Mouse (Mus musculus) cerebellum, adult 9-10 months (tissue): ENCODE data around the gene Qprt.

Experiments
- DNase-seq: peaks from one replicate; pipeline ENCODE4 v3.0.0; 2022

The Qprt gene

GRCm38 (mm10) chr7:127121911-127122270, at the start of gene Qprt:
Gene Qprt, minus strand, starts transcription at chr7:127122226.
- DNase-seq, result no peak

DNA sequence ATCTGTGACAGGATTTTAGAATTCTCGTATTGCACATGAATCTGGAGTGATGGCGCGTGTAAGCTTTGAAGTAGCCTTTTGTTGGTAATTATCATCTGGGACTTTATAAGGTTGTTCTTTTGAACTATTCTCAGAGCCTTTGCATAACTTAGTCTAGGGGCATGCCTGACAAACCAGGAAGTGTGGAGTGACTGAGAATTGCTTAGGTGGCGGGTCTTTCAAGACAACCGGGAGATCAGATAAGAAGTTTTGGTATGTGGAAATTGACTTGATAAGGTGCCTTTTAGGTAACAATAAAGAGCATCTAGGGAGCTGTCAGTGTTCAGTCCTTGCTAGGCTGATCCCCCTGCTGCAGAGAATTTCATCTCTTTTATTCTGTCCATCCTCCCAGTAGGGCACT, 44.5 kb upstream of the Qprt start:
- no peak for DNase-seq

DNA sequence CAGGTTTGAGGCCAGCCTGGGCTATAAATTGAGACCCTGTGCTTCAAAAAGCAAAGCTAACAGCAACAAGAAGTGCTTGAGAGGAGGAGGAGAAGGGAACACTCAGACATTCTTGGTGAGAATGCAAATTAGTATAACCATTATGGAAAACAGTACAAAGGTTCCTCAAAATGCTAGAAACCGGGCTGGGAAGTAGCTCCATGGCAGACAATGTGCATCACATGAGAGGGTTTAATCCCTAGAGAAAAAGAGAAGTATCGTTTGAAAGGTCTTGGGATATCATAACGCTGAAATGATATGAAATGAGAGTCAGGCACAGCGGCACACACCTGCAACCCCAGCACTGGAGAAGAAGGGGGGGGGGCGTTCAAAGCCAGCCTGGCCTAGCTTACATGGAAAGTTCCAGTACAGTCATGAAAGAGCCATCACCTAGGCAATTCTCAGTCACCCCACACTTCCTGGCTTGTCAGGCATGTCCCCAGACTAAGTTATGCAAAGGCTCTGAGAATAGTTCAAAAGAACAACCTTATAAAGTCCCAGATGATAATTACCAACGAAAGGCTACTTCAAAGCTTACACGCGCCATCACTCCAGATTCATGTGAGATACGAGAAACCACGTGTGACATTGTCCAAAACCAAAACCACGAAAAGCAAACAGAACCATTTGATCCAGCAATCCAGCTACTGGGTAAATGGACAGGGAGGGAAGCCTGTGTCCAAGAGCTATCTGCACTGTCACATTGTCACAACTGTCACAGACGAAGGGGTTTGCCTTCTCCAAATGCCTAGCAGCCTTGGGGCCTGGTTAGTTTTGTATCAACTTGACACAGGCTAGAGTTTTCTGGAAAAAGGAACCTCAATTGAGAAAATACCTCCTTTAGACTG, 43.8 kb upstream of the Qprt start:
- DNase-seq, result no peak

DNA sequence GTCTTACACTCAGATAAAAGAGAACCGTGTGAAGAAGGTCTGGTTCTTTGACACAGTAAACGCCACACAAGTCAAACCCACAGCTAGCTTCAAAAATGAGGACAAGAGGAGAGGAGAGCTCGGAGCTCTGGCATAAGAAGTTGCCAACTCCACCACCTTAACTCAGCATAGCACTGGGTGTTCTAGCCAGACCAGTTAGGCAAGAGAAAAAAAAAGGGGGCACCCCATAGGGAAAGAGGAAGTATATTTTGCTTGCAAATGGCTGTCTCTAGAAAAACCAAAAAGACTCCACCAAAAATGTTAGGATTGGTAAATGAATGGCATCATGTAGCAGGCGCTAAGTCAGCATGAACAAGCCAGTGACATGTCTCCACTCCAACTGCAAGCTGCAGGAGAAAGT, 42.0 kb upstream of the Qprt start:
- no peak for DNase-seq

- DNase-seq, result no peak
Measured at GRCm38 (mm10) chr7:127162546-127162945, 40.5 kb upstream of the Qprt start.

DNA sequence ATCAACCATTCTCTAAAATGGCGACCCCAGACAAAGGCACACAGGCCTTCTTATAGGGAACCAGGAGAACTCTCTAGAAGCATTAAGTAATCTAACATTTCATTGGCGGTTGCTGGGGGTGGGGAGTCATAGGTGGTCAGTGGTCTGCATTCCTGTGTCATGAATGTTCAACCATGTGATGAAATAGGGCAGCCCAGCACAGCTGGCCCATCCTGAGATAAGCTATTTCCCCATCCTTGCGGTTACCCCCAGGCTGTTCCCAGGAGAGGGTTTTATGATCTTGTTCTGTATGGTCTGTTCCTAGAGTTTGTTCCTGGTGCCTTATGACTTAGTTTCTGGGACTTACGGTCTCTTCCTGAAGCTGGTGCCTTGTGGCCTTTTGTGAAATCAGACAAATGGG, 35.5 kb upstream of the Qprt start:
- DNase-seq, result no peak

DNA sequence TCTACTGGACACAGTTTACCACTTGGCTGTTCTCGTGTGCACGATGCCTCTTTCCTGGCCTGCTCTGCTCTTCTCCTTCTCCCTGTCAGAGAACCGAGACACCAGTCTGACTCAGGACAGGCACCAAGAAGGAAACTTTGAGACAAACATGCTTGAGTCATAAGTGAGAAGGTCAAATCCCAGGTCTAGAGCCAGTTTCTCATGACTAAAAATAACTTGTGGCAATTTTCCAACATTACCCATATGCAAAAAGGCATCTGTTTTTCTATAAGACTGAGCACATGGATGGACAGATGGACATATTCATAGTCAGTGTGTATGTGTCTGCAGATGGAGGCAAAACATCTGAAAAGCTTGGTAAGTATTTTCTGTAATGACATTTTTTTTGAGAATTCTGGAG, 31.5 kb upstream of the Qprt start:
- no peak for DNase-seq

DNA sequence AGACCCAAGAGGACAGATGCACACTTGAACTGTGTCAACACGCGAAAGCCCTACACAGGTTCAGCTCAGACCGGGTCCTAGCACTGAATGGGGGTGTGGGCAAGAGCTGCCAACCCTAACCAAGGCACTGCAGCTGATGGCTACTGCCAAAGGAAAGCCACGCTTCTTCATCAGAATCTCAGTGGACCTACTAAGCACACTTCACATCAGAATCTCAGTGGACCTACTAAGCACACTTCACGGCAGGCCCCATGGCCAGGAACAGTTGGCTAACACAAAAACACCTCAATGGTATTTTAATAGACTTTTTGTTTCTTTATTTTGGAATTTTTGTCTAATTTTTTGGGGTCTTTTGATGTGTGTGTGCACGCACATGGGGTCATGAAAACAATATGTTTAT, 30.4 kb upstream of the Qprt start:
- DNase-seq, result no peak

DNA sequence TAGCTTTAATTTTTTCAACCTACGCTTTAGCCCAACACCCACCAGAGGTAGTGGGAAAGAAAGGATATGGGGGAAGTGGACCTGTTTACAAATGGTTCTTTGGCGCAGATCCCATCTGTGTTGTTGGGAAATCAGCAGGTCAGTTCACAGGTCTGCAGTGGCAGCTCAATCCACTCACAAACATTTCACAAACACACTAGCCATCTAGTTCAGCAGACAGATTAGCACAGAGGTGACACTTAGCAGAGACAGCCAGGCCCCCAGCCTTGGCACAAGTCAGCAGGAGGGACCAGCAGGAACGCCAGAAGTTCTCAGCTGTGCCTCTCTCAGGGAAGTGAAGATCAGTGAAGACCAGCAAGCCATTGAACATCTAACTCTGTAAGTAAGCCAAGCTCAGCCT, 25.9 kb upstream of the Qprt start:
- no peak for DNase-seq

- DNase-seq, result no peak
Measured at GRCm38 (mm10) chr7:127146267-127146603, 24.2 kb upstream of the Qprt start.

DNA sequence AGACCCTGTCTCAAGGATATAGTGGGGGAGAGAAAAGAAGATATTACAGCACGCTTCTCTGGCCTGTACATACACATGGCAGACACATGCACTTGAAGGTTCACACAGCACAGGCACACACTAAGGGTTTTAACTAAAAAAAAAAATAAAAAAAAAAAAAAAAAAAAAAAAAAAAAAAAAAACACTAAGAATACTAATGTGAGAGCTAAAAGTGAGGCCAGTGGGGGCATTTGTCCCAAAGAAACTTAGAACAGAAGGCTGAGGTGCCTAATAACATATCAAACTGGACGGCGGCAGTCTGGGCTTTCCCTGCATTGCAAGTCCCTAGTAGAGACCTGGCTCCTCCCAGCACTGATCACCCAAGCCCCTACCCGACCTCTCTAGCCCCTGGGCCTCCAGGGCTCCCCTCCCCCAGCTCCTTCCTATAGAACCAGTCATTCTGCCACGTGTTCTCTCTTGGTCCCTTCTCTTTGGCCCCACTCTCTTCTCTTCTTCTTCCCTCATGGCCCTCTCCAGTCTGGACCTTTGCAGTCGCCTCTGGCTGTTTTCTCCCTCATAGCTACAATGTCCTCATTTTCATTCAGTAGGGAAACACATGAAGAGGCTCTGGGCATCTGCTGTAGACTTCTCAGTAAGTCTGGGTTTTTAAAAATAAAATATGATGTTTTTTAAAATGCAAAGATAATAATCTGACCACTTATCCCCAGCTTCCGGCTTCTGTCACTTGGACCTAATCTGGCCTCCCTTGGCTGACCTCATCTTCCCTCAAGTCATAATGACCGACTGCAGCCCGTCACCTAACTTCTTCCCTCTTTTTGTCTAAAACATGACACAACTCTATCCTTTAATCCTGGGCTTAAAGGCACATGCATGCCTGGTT, 23.6 kb upstream of the Qprt start:
- DNase-seq, result no peak

DNA sequence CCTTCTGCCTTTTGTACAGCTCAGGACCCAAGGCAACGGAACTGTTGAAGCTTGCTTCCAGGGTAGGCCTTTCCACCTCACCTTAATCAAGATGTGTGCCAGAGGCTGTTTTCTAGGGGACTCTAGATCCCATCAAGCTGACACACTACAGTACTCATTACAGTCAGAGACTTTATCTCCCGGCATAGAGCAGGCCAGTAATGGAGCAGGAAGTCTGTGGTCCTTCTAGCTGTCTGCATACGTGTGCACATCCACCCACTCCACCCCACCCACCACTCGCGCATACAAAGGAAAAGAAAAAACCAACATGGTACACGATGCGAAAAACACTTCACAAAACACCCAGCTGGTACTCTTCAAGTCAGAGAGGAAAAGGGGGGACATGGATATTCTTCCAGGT, 22.4 kb upstream of the Qprt start:
- no peak for DNase-seq

- DNase-seq, result no peak
Measured at GRCm38 (mm10) chr7:127142666-127143065, 20.6 kb upstream of the Qprt start.

GRCm38 (mm10) chr7:127142214-127142613, 20.2 kb upstream of the Qprt start:
- no peak for DNase-seq

DNA sequence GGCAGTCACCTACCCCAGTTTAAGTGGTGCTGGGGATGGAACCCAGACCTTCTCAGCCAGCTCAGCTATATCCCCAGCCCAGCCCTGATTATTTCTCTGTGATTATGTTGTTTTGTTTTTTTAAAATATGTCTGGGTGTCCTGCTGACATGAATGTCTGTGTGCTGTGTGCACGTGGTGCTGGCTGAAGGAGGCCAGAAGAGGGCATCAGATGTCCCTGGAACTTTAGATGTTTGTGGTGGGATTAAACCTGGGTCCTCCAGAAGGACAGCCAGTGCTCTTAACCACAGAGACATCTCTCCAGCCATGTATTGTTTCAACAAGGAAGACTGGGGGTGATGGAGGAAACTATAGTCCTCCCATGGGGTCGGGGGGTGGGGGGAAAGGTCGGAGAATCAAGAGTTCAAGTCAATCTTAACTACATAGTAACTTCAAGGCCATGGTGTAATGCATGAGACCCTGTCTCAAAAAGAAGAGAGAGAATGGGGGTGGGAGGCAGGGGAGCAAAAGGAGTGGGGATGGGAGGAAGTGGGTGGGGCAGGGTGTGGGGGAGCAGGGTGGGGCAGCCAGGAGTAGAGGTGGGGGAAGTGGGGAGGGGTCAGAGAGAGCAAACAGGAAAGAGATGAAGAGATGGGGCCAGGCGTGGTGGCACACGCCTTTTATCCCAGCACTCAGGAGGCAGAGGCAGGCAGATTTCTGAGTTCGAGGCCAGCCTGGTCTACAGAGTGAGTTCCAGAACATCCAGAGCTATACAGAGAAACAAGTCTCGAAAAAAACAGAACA, 18.8 kb upstream of the Qprt start:
- no peak for DNase-seq

- no peak for DNase-seq
Measured at GRCm38 (mm10) chr7:127139562-127139961, 17.5 kb upstream of the Qprt start.

- DNase-seq, result no peak
Measured at GRCm38 (mm10) chr7:127139100-127139499, 17.1 kb upstream of the Qprt start.

DNA sequence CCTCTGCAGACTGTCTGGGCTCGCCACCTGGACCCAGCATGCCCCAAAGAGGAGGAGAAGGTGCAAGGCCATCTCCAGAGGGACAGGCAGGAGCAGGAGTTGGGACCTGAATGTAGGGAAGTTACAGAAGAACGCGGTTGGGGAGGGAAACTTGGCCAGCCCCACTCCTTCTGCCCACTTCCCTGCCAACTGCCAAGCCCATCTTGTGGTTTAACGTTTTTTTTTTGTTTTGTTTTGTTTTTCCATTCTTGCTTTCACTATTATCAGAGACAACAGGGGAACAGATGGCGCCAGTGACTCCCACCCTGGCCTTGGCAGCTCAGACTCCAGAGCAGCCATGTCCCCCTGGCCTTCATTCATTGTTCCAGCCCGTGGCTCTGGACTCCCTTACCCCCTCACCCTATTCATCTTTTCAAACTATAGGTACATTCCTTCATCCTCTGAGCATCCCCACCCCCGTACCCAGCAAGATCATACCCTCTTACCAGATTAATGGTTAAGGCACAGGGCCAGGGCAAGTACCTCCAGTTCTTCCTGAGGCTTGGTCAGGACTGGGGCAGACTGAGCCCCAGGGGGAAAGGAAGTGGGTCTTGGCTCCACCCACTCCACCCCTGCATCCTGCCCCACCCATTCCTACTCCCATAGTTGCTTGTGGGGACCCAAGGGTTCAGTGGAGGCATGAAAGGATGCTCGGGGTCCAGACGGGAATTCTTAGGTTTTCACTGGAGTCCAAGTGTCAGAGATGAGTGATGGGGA, 15.4 kb upstream of the Qprt start, which contains the start of gene Spn:
Gene Spn (minus strand): TSS at position 562 of the 756 bp plus-strand sequence.
- DNase-seq, result no peak

DNA sequence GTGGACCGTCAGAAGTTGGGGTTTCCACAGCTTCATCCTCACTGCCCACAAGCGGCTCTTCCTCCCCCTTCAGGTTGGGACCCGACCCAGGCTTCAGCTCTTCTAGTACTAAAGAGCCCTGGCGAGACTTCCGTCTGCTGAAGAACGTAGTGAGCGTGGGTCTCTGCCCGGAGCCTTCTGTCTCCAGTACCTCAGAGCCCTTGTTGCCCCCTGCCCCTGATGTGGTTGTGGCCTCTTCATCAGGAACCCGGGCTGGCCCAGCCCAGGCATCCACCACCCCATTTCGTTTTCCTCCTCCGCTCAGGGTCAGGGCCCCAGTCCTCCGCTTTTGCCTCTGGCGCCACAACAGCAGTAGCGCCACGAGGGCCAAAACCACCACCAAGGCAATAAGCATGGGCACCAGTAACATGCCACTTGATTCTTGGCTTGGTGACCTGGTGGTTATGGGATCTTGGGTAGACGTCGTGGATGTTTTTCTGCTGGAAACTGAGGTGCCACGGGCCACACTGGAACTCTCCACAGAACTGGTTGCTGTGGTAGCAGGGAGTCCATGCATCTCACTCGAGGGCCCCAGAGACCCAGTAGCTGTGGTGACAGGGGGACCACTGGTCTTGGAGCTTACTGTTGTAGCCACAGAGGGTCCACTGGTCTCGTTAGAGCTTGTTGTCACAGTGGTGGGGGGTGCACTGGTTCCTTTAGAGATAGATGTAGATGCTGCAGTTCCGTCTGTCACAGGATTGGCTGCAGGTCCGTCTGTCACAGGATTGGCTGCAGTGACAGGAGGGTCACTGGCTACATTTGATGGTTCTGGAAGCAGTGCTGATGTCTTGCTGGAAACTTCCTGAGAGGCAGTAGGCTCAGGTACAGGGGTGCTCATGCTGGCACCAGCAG, 14.4 kb upstream of the Qprt start:
- no peak for DNase-seq

- no peak for DNase-seq
Measured at GRCm38 (mm10) chr7:127134821-127135447, 12.9 kb upstream of the Qprt start.

DNA sequence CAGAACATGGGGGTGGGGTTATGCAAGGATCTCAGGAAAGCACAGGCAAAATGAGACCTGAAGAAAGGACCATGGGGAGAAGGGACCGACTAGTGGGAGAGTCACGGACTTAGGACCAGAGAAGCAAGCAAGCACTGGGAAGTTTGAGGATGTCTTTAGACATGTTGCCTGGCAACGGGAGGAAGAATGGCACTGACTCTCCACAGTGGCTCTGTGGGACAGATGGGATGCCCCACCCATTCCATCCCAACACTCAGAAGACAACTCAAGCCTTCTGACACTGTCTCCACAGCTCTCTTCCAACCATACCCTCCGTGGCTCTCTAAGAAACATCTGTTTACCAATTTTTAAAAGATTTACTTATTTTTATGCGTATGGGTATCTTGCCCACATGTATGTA, 11.1 kb upstream of the Qprt start:
- DNase-seq, result no peak
